Mouse (Mus musculus): ENCODE measurements around the gene P3h3. TPM values are rescaled to one million over a fixed set of nuclear protein-coding genes. Genes with fewer than 3 reads are reported as not detected.
A peak's percentile ranks its signal among the peaks of the same experiment; 100 is the strongest.
"Not testable (repeated sequence)": the region's sequence is repeated elsewhere in the genome, so short reads cannot be mapped to it uniquely, and the experiment has no call there.

The P3h3 gene
- polyA plus RNA-seq, 1 experiment from 2014 or later, result 5.0 TPM

GRCm38 (mm10) chr6:124805341-124806321 is 51.9 kb downstream of the P3h3 start:
- Histone ChIP-seq H3K4me2 (peak overlapping the region; percentile 92), H3K4me3 (peak overlapping the region; percentile 64), H3K27ac (peak overlapping the region; percentile 90), H3K9ac (peak overlapping the region; percentile 71), H3K4me1 (peaks cover 71% of the 10 kb centered on the region), H3K36me3 (peaks cover 9% of the 10 kb centered on the region), H3K27me3 (replicated peaks) (no peaks in the 10 kb centered on the region), H3K9me3 (replicated peaks) (no peaks in the 10 kb centered on the region)
- WGBS (ENCODE audit: insufficient replicate concordance), result 4% methylated on average over 34 of the region's 34 CpGs
- peak; percentile 73 for ATAC-seq

GRCm38 (mm10) chr6:124804341-124804740 is 53.2 kb downstream of the P3h3 start:
- H3K9me3 ChIP-seq (replicated peaks), result no peaks in the 10 kb centered on the region
- no peaks in the 10 kb centered on the region for H3K27me3 ChIP-seq (replicated peaks)
- peak overlapping the region; percentile 90; the same call in 1 of the 2 replicates for H3K27ac ChIP-seq
- WGBS (ENCODE audit: insufficient replicate concordance), result 59% methylated on average over 3 of the region's 3 CpGs
- H3K4me2 ChIP-seq, result no peak overlapping the region
- no peak overlapping the region for H3K9ac ChIP-seq
- no peak for ATAC-seq
- H3K4me1 ChIP-seq, result peaks cover 58% of the 10 kb centered on the region
- no peak overlapping the region for H3K4me3 ChIP-seq
- H3K36me3 ChIP-seq, result no peaks in the 10 kb centered on the region

GRCm38 (mm10) chr6:124803691-124804090 is 53.9 kb downstream of the P3h3 start:
- H3K9ac ChIP-seq; H3K9me3 ChIP-seq (replicated peaks); H3K4me3 ChIP-seq; H3K27ac ChIP-seq; H3K36me3 ChIP-seq; H3K4me2 ChIP-seq; H3K27me3 ChIP-seq (replicated peaks); ATAC-seq: not testable (repeated sequence)
- peaks cover 55% of the 10 kb centered on the region for H3K4me1 ChIP-seq
- WGBS (ENCODE audit: insufficient replicate concordance), result 84% methylated on average over 4 of the region's 4 CpGs

GRCm38 (mm10) chr6:124803061-124803460 is 54.5 kb downstream of the P3h3 start:
- Histone ChIP-seq H3K4me1 (peaks cover 50% of the 10 kb centered on the region), H3K36me3 (no peaks in the 10 kb centered on the region), H3K9me3 (replicated peaks) (no peaks in the 10 kb centered on the region), H3K27me3 (replicated peaks) (no peaks in the 10 kb centered on the region), H3K4me2 (0 out of 2 replicates have a peak overlapping the region, but pooled peaks have one; percentile 59), H3K27ac (no peak overlapping the region), H3K4me3 (no peak overlapping the region), H3K9ac (no peak overlapping the region)
- 61% methylated on average over 3 of the region's 3 CpGs for WGBS (ENCODE audit: insufficient replicate concordance)
- no peak for ATAC-seq

GRCm38 (mm10) chr6:124802400-124802799 is 55.2 kb downstream of the P3h3 start:
- ATAC-seq, result peak; percentile 38
- WGBS (ENCODE audit: insufficient replicate concordance), result 9% methylated on average over 6 of the region's 9 CpGs

GRCm38 (mm10) chr6:124796200-124796599 is 61.4 kb downstream of the P3h3 start:
- no peaks in the 10 kb centered on the region for H3K27me3 ChIP-seq (replicated peaks)
- H3K9ac ChIP-seq, result no peak overlapping the region
- no peak overlapping the region for H3K4me3 ChIP-seq
- H3K4me1 ChIP-seq, result peaks cover 12% of the 10 kb centered on the region
- H3K4me2 ChIP-seq, result no peak overlapping the region
- peak overlapping the region; percentile 60; the same call in 1 of the 2 replicates for H3K27ac ChIP-seq
- no peaks in the 10 kb centered on the region for H3K9me3 ChIP-seq (replicated peaks)
- ATAC-seq, result peak; percentile 63
- 69% methylated on average over 2 of the region's 2 CpGs for WGBS (ENCODE audit: insufficient replicate concordance)
- H3K36me3 ChIP-seq, result peaks cover 3% of the 10 kb centered on the region; the same call in 1 of the 2 replicates

More at GRCm38 (mm10) chr6:124802400-124802799, 55.2 kb downstream of the P3h3 start:
- not testable (repeated sequence) for H3K36me3 ChIP-seq; H3K27me3 ChIP-seq (replicated peaks); H3K9ac ChIP-seq; H3K9me3 ChIP-seq (replicated peaks)
- Histone ChIP-seq H3K4me2 (peak overlapping the region; percentile 59), H3K4me3 (peak overlapping the region; percentile 34), H3K27ac (peak overlapping the region; percentile 79), H3K4me1 (peaks cover 44% of the 10 kb centered on the region)

- Histone ChIP-seq H3K4me3 (no peak overlapping the region), H3K4me2 (no peak overlapping the region), H3K36me3 (peaks cover 3% of the 10 kb centered on the region; the same call in 1 of the 2 replicates), H3K9me3 (replicated peaks) (no peaks in the 10 kb centered on the region), H3K27ac (peak overlapping the region; percentile 60; the same call in 1 of the 2 replicates), H3K4me1 (peaks cover 12% of the 10 kb centered on the region), H3K9ac (no peak overlapping the region), H3K27me3 (replicated peaks) (no peaks in the 10 kb centered on the region)
- peak; percentile 27 for ATAC-seq
- WGBS (ENCODE audit: insufficient replicate concordance), result 77% methylated on average over 4 of the region's 4 CpGs
These were observed 61.8 kb downstream of the P3h3 start for GRCm38 (mm10) chr6:124795781-124796180.

- no peaks in the 10 kb centered on the region for H3K27me3 ChIP-seq (replicated peaks)
- H3K4me2 ChIP-seq, result no peak overlapping the region
- H3K9me3 ChIP-seq (replicated peaks), result no peaks in the 10 kb centered on the region
- no peak overlapping the region for H3K4me3 ChIP-seq
- no peak overlapping the region for H3K27ac ChIP-seq
- H3K4me1 ChIP-seq, result peaks cover 11% of the 10 kb centered on the region
- no peak overlapping the region for H3K9ac ChIP-seq
- no peak for ATAC-seq
- peaks cover 3% of the 10 kb centered on the region; the same call in 1 of the 2 replicates for H3K36me3 ChIP-seq
- 78% methylated on average over 3 of the region's 3 CpGs for WGBS (ENCODE audit: insufficient replicate concordance)
These were observed 65.6 kb downstream of the P3h3 start for GRCm38 (mm10) chr6:124791911-124792310.

Other genes with a start within 250 kb of the P3h3 start
- gene C1s2, start 221.7 kb downstream of the P3h3 start, polyA plus RNA-seq (2016; fragmentation: Nextera tagmentation; extraction: Ambion mirVana), result not detected in 2 replicates
- gene Lpcat3, start 194.7 kb downstream of the P3h3 start, polyA plus RNA-seq (2016; fragmentation: Nextera tagmentation; extraction: Ambion mirVana), result 67.1 and 74.5 TPM in 2 replicates
- gene Emg1, start 145.6 kb downstream of the P3h3 start, polyA plus RNA-seq (2016; fragmentation: Nextera tagmentation; extraction: Ambion mirVana), result 200 TPM in 2 replicates
- 433 and 443 TPM in 2 replicates for gene Phb2, start 145.4 kb downstream of the P3h3 start, polyA plus RNA-seq (2016; fragmentation: Nextera tagmentation; extraction: Ambion mirVana)
- 30.8 and 31.3 TPM in 2 replicates for gene Ptpn6, start 119.0 kb downstream of the P3h3 start, polyA plus RNA-seq (2016; fragmentation: Nextera tagmentation; extraction: Ambion mirVana)
- 109 and 116 TPM in 2 replicates for gene Grcc10, start 116.4 kb downstream of the P3h3 start, polyA plus RNA-seq (2016; fragmentation: Nextera tagmentation; extraction: Ambion mirVana)
- gene Gm45234, start 101.7 kb downstream of the P3h3 start, polyA plus RNA-seq (2016; fragmentation: Nextera tagmentation; extraction: Ambion mirVana), result not detected in 2 replicates
- 2.6 and 2.9 TPM in 2 replicates for gene Atn1, start 101.2 kb downstream of the P3h3 start, polyA plus RNA-seq (2016; fragmentation: Nextera tagmentation; extraction: Ambion mirVana)
- 0.77 and 1.0 TPM in 2 replicates for gene Eno2, start 88.1 kb downstream of the P3h3 start, polyA plus RNA-seq (2016; fragmentation: Nextera tagmentation; extraction: Ambion mirVana)
- not detected in 2 replicates for gene Lrrc23, start 78.0 kb downstream of the P3h3 start, polyA plus RNA-seq (2016; fragmentation: Nextera tagmentation; extraction: Ambion mirVana)
- gene Spsb2, start 49.1 kb downstream of the P3h3 start, polyA plus RNA-seq (2016; fragmentation: Nextera tagmentation; extraction: Ambion mirVana), result 9.9 and 10.8 TPM in 2 replicates
- 630 and 674 TPM in 2 replicates for gene Tpi1, start 43.5 kb downstream of the P3h3 start, polyA plus RNA-seq (2016; fragmentation: Nextera tagmentation; extraction: Ambion mirVana)
- gene Usp5, start 28.3 kb downstream of the P3h3 start, polyA plus RNA-seq (2016; fragmentation: Nextera tagmentation; extraction: Ambion mirVana), result 87.5 and 94.1 TPM in 2 replicates
- 193 TPM in 2 replicates for gene Cdca3, start 28.2 kb downstream of the P3h3 start, polyA plus RNA-seq (2016; fragmentation: Nextera tagmentation; extraction: Ambion mirVana)
- gene Gnb3, start 17.5 kb downstream of the P3h3 start, polyA plus RNA-seq (2016; fragmentation: Nextera tagmentation; extraction: Ambion mirVana), result 0.29 and 0.43 TPM in 2 replicates
- 0.08 and 0.17 TPM in 2 replicates for gene Gpr162, start 6.2 kb upstream of the P3h3 start, polyA plus RNA-seq (2016; fragmentation: Nextera tagmentation; extraction: Ambion mirVana)
- 0.05 and 0.07 TPM in 2 replicates for gene Cd4, start 30.5 kb upstream of the P3h3 start, polyA plus RNA-seq (2016; fragmentation: Nextera tagmentation; extraction: Ambion mirVana)
- gene Lag3, start 54.0 kb upstream of the P3h3 start, polyA plus RNA-seq (2016; fragmentation: Nextera tagmentation; extraction: Ambion mirVana), result 0.32 and 0.33 TPM in 2 replicates
- 64.5 and 66.7 TPM in 2 replicates for gene Ptms, start 62.4 kb upstream of the P3h3 start, polyA plus RNA-seq (2016; fragmentation: Nextera tagmentation; extraction: Ambion mirVana)
- 178 and 187 TPM in 2 replicates for gene Mlf2, start 73.6 kb upstream of the P3h3 start, polyA plus RNA-seq (2016; fragmentation: Nextera tagmentation; extraction: Ambion mirVana)
- gene Cops7a, start 107.8 kb upstream of the P3h3 start, polyA plus RNA-seq (2016; fragmentation: Nextera tagmentation; extraction: Ambion mirVana), result 88.7 and 95.2 TPM in 2 replicates
- gene Pianp, start 138.9 kb upstream of the P3h3 start, polyA plus RNA-seq (2016; fragmentation: Nextera tagmentation; extraction: Ambion mirVana), result 0.11 TPM in 1 of 2 replicates, not detected in the other
- gene Zfp384, start 151.4 kb upstream of the P3h3 start, polyA plus RNA-seq (2016; fragmentation: Nextera tagmentation; extraction: Ambion mirVana), result 6.6 and 7.2 TPM in 2 replicates
- 34.4 and 34.6 TPM in 2 replicates for gene Ing4, start 182.0 kb upstream of the P3h3 start, polyA plus RNA-seq (2016; fragmentation: Nextera tagmentation; extraction: Ambion mirVana)
- 2.8 and 3.7 TPM in 2 replicates for gene Acrbp, start 191.9 kb upstream of the P3h3 start, polyA plus RNA-seq (2016; fragmentation: Nextera tagmentation; extraction: Ambion mirVana)
- 1.9 and 2.2 TPM in 2 replicates for gene Lpar5, start 210.2 kb upstream of the P3h3 start, polyA plus RNA-seq (2016; fragmentation: Nextera tagmentation; extraction: Ambion mirVana)
- gene Chd4, start 238.2 kb upstream of the P3h3 start, polyA plus RNA-seq (2016; fragmentation: Nextera tagmentation; extraction: Ambion mirVana), result 38.3 and 40.5 TPM in 2 replicates